Mouse (Mus musculus): Measurements from ENCODE around the gene Add3. TPM values are rescaled to one million over a fixed set of nuclear protein-coding genes. Genes with fewer than 3 reads are reported as not detected.

Gene Add3
- polyA plus RNA-seq, 1 experiment from 2014 or later, result 35.9 TPM

DNA sequence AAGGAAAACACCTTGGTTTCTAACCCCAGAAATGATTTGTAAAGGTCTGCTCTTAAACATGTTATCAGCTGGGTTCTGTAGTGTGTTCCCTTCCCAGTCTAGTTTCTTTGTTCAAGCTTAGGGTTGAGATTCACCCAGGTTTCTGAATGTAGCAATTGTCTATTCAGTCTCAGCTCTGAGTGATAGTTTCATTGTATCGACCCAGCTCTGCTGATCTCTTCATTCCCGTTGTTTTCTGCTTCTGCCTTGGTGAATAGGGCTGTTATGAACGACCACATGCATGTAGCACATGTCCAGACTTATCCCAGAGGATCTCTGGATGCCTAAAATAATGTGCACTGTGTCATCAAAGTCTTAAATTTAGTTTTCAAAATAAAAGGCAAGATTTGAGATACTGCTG is 19.8 kb upstream of the Add3 start:
- Histone ChIP-seq H3K4me3 (no peak overlapping the region), H3K27me3 (no peaks in the 10 kb centered on the region), H3K4me2 (no peak overlapping the region), H3K4me1 (replicated peaks) (no peaks in the 10 kb centered on the region), H3K9me3 (no peaks in the 10 kb centered on the region), H3K36me3 (no peaks in the 10 kb centered on the region), H3K9ac (no peak overlapping the region), H3K27ac (no peak overlapping the region)
- WGBS, result 56% methylated on average over 3 of the region's 3 CpGs
- ATAC-seq (ENCODE audit: low FRiP score), result no peak

DNA sequence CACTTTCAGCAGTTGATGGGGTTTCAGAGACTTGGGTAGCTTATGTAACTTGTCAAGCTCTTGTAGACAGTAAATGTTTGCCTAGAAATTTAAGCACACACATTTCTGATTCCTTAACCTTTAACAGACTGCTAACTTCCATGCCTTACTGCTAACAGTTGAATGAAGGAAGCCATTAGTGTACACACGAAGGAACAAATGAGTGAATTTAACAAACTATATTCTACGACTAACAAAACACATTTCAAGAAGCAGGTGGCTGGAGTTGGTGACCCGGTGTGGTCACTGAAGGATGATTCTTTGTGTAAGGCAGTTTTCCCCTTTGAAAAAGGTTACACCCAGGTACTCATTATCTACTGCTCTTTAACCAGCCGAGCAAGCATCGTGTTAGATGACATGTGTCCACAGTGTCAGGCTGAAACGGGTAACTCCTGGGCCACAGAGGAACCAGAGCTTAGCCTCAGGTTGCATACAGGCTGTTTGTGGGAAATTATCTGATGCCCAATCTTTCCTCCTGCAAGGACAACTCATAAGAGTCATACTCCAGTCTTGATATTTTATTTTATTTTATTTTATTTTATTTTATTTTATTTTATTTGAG is 17.5 kb upstream of the Add3 start:
- no peak for ATAC-seq (ENCODE audit: low FRiP score)
- H3K9ac ChIP-seq, result no peak overlapping the region
- H3K36me3 ChIP-seq, result no peaks in the 10 kb centered on the region
- H3K4me1 ChIP-seq (replicated peaks), result no peaks in the 10 kb centered on the region
- no peak overlapping the region for H3K4me3 ChIP-seq
- no peaks in the 10 kb centered on the region for H3K9me3 ChIP-seq
- H3K27me3 ChIP-seq, result no peaks in the 10 kb centered on the region
- H3K27ac ChIP-seq, result no peak overlapping the region
- H3K4me2 ChIP-seq, result no peak overlapping the region
- 81% methylated on average over 6 of the region's 6 CpGs for WGBS

GRCm38 (mm10) chr19:53123301-53123700 is 16.9 kb upstream of the Add3 start:
- no peaks in the 10 kb centered on the region for H3K9me3 ChIP-seq
- H3K36me3 ChIP-seq, result no peaks in the 10 kb centered on the region
- H3K27me3 ChIP-seq, result no peaks in the 10 kb centered on the region
- H3K4me2 ChIP-seq, result no peak overlapping the region
- H3K9ac ChIP-seq, result no peak overlapping the region
- H3K4me1 ChIP-seq (replicated peaks), result no peaks in the 10 kb centered on the region
- H3K4me3 ChIP-seq, result no peak overlapping the region
- no peak for ATAC-seq (ENCODE audit: low FRiP score)
- no peak overlapping the region for H3K27ac ChIP-seq
- 76% methylated on average over 5 of the region's 5 CpGs for WGBS

DNA sequence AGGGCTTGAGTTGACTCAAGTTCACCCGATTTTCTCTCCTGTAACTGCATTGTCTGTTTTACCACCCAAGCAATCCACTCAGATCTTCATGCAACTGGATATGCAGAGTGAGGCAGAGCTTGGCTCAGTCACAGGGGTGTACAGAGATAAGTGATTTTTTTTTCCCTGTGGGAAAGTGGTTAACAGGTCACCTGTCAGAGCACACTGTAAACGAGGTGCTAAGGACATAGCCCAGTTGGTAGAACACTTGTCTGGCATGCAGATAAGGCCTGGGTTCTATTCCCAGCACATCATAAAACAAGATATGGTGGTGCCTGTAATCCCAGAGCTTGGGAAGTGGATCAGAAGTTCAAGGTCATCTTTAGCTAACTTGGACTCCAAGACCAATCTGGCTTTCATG is 14.6 kb upstream of the Add3 start:
- Histone ChIP-seq H3K27me3 (no peaks in the 10 kb centered on the region), H3K4me3 (no peak overlapping the region), H3K36me3 (no peaks in the 10 kb centered on the region), H3K27ac (no peak overlapping the region), H3K4me2 (no peak overlapping the region), H3K9me3 (no peaks in the 10 kb centered on the region), H3K4me1 (replicated peaks) (no peaks in the 10 kb centered on the region), H3K9ac (no peak overlapping the region)
- 93% methylated on average over 2 of the region's 2 CpGs for WGBS
- no peak for ATAC-seq (ENCODE audit: low FRiP score)

DNA sequence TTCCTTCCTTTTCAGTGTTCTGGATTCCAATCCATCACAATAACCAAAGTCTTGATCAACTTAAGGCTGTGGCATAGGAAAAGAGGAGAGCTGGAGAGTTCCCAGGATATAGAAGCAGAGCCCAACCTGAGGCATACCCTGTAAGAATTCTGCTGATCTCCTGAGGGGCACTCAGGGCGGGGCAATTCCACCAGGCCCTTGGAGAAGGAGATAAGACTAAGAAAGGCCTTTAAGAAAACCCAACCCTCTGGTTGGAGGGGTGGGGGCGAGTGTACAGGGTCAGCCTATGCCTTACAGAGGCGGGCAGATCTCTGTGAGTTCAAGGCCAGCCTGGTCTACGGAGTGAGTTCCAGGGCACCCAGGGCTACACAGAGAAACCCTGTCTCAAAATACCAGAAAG is 13.7 kb upstream of the Add3 start:
- 0 out of 2 replicates have a peak, but pooled peaks cover 3% of the 10 kb centered on the region for H3K27me3 ChIP-seq
- 84% methylated on average over 4 of the region's 4 CpGs for WGBS

DNA sequence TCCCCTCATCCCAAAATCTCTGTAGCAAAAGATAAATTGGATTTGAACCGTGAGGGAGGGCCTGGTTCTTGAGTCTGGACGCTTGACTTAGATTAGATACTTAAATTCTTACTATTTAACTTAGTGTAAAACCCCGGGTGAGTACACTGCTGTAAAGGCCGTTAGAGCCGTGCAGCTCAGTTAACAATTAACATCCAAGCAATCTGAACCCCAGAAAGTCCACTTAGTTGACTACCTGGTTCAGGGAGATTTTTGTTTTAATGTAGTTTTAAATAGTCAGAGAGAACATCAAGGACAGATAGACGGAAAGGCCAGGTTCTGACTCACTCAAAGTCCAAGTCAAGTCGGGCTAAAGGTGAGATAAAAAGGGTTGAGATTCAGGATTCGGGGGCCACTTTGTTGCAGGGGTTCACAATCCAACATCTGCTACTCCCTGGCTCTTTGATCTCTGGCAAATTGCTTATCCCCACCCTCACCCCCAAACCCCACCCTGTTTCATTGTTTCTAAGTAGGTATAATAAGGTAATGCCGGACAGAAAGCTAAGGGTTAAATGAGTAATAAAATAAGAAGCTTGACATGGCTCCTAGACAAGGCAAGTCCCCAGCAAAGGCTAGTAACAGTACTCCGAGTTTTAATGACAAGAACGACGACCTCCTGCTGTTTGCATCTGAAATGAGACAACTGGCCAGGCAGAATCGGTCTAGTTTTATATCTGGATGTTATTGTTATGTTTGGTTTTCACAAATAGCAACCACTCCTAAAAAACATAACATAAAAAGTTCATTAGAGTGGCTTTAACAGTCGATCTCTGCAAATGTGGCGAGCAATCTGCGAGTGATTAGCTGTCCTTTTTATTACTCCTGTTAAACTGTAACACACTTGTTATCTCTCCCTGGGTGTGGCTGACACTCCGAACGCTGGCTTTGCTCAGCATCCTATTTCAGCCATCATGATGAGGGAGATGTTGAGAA is 12.6 kb upstream of the Add3 start:
- no peak overlapping the region for H3K27ac ChIP-seq
- H3K27me3 ChIP-seq, result 0 out of 2 replicates have a peak, but pooled peaks cover 4% of the 10 kb centered on the region
- no peaks in the 10 kb centered on the region for H3K36me3 ChIP-seq
- no peak overlapping the region for H3K4me3 ChIP-seq
- WGBS, result 54% methylated on average over 18 of the region's 18 CpGs
- no peaks in the 10 kb centered on the region for H3K9me3 ChIP-seq
- H3K4me1 ChIP-seq (replicated peaks), result no peaks in the 10 kb centered on the region
- no peak for ATAC-seq (ENCODE audit: low FRiP score)
- H3K4me2 ChIP-seq, result no peak overlapping the region
- H3K9ac ChIP-seq, result no peak overlapping the region

More for the DNA sequence above, 13.7 kb upstream of the Add3 start:
- Histone ChIP-seq H3K4me1 (replicated peaks) (no peaks in the 10 kb centered on the region), H3K9me3 (no peaks in the 10 kb centered on the region), H3K36me3 (no peaks in the 10 kb centered on the region), H3K27ac (no peak overlapping the region), H3K9ac (no peak overlapping the region), H3K4me2 (no peak overlapping the region), H3K4me3 (no peak overlapping the region)
- no peak for ATAC-seq (ENCODE audit: low FRiP score)

DNA sequence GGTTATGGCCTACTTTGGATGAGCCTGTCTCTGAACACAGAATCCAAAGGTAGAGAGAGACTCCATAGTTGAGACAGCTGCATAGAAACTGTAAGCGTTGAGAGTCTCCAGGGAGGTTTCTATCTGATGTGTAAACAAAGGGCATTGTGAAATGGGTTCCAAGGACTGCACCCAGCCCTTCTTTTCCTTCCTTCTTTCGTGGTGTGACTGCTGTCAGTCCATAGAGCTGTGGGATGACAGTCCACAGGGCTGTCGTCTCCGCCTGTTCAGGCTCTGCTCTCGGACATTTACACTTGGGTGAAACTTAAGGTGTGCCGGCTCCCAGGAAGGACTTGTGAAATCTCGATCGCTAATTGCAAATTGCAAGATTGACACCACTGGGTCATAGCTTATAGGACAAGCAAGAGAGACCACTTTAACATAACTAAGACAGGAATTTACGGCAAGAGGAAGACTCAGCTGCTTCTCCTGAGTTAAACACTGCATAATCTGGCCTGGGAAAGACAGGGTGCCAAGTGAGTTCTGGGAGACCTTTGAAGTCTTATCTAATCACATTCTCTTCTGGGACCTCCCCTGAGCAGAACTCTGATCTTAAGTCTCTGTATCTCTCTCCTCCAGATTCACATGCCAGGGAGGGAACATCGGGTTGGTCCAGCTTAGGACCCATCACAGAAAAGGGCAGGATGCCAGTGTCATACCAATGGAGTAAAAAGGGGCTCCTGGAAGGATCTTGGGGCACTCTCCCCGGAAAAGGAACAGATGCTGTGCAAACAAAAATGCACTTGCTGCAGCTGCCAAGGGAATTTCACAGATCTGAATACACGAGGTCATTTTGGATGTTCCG is 11.5 kb upstream of the Add3 start:
- no peak overlapping the region for H3K4me3 ChIP-seq
- no peak overlapping the region for H3K9ac ChIP-seq
- no peak for ATAC-seq (ENCODE audit: low FRiP score)
- H3K27ac ChIP-seq, result no peak overlapping the region
- H3K4me2 ChIP-seq, result no peak overlapping the region
- no peaks in the 10 kb centered on the region for H3K4me1 ChIP-seq (replicated peaks)
- H3K36me3 ChIP-seq, result no peaks in the 10 kb centered on the region
- no peaks in the 10 kb centered on the region for H3K9me3 ChIP-seq
- H3K27me3 ChIP-seq, result 0 out of 2 replicates have a peak, but pooled peaks cover 4% of the 10 kb centered on the region
- WGBS, result 57% methylated on average over 13 of the region's 13 CpGs

DNA sequence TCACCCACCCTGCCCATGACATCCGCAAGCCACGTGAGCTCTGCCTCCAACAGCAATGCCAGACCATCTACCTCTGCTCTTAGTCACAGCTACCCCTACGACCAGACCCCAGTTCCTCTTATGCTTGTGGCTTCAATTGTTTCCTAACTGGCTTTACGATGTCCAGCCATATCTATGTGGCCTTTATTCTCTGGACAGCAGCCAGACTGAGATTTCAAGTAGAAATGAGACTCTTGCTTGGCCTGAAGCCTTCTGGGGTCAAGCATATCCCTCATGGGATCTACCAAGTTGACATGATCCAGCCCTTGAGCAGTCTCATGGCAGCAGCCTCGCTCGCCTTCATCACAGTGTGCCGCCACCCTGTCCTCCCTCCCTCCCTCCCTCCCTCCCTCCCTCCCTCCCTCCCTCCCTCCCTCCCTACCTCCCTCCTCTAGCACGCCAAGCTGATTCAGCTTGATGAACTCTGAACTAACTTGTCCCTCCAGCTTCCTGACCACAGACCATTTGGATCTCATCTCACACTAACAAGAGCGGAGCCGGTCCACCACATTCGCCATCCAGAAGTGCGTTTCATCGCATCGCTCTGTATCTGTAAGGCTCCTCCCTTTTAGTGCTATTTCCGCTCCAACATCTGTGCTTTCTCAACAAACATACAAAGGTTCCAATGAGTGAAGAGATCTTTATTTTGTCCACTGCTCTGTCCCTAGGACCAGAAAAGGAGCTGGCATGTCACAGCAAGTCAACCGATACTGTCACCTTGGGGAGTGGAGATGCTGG is 9.7 kb upstream of the Add3 start:
- H3K4me3 ChIP-seq, result no peak overlapping the region
- no peak overlapping the region for H3K27ac ChIP-seq
- no peaks in the 10 kb centered on the region for H3K9me3 ChIP-seq
- H3K27me3 ChIP-seq, result 0 out of 2 replicates have a peak, but pooled peaks cover 4% of the 10 kb centered on the region
- H3K9ac ChIP-seq, result no peak overlapping the region
- 88% methylated on average over 15 of the region's 16 CpGs for WGBS
- no peak overlapping the region for H3K4me2 ChIP-seq
- no peaks in the 10 kb centered on the region for H3K36me3 ChIP-seq
- no peak for ATAC-seq (ENCODE audit: low FRiP score)
- H3K4me1 ChIP-seq (replicated peaks), result no peaks in the 10 kb centered on the region

GRCm38 (mm10) chr19:53132471-53132870 is 7.8 kb upstream of the Add3 start:
- H3K4me2 ChIP-seq, result no peak overlapping the region
- no peaks in the 10 kb centered on the region for H3K36me3 ChIP-seq
- H3K27me3 ChIP-seq, result 0 out of 2 replicates have a peak, but pooled peaks cover 4% of the 10 kb centered on the region
- H3K4me3 ChIP-seq, result no peak overlapping the region
- H3K27ac ChIP-seq, result no peak overlapping the region
- H3K4me1 ChIP-seq (replicated peaks), result no peaks in the 10 kb centered on the region; the same call in 1 of the 2 replicates
- no peak overlapping the region for H3K9ac ChIP-seq
- whole genome bisulfite sequencing, result 88% methylated on average over 10 of the region's 10 CpGs
- no peak for ATAC-seq (ENCODE audit: low FRiP score)
- no peaks in the 10 kb centered on the region for H3K9me3 ChIP-seq

- no peak overlapping the region for H3K4me3 ChIP-seq
- WGBS, result 69% methylated on average over 13 of the region's 13 CpGs
- ATAC-seq (ENCODE audit: low FRiP score), result no peak
Observed at GRCm38 (mm10) chr19:53136336-53137090, 3.7 kb upstream of the Add3 start.

DNA sequence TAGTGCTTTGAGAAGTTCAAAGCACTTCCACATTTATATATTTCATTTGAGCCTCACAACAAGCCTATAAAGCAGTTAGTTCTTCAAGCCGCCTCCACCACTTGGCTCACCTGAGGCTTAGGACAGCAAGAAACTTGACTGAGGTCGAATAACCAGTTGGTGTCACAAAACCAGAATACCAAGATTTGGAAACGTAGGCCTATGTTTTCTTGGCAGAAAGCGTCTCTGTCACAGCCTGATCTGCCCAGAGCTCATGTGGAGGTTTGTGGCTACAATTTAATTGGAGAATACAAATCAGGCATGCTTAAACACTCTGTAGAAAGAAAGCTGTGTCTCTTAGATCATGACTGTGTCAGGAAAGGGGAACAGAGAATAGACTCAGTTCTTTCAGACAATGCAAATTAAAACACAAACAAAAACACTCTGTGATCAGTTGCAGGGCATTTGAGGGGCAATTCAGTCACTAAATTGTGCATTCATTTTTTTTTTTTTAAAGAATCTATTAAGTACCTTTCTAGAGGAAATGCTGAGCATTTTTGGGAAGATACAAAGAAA is 3.0 kb upstream of the Add3 start:
- Histone ChIP-seq H3K4me1 (replicated peaks) (peaks cover 16% of the 10 kb centered on the region), H3K36me3 (no peaks in the 10 kb centered on the region), H3K9me3 (no peaks in the 10 kb centered on the region), H3K4me3 (no peak overlapping the region), H3K9ac (no peak overlapping the region), H3K27ac (no peak overlapping the region), H3K4me2 (no peak overlapping the region), H3K27me3 (peaks cover 17% of the 10 kb centered on the region)
- no peak for ATAC-seq (ENCODE audit: low FRiP score)
- WGBS, result 51% methylated on average over 4 of the region's 4 CpGs

More at GRCm38 (mm10) chr19:53136336-53137090, 3.7 kb upstream of the Add3 start:
- no peak overlapping the region for H3K4me2 ChIP-seq
- H3K4me1 ChIP-seq (replicated peaks), result peaks cover 10% of the 10 kb centered on the region
- no peaks in the 10 kb centered on the region for H3K36me3 ChIP-seq
- peaks cover 14% of the 10 kb centered on the region for H3K27me3 ChIP-seq
- no peaks in the 10 kb centered on the region for H3K9me3 ChIP-seq
- H3K27ac ChIP-seq, result no peak overlapping the region
- H3K9ac ChIP-seq, result no peak overlapping the region

All from hindbrain, embryonic 13.5 days (tissue).